Mouse (Mus musculus): ENCODE measurements around the gene Ccnj.

DNA sequence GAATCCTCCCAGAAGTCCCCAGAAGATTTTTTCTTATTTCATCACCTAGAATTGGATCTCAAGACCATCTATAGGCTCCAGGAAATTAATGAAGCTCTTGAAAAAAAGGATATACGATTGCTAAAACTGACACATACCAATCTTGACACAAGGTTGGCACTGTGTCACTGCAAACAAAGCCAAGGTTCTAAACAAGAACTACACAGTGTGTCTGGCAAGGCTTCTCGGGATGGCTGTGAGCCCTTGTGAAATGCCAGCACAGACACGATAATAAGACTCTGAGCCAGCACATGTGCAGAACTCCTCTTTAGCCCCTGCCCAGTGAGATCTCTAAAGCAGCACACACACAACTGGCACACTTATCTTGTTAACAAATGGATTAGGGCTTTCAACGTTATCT, 28.5 kb downstream of the Ccnj start:
- no peak for TF ChIP-seq CTCF (IDR thresholded peaks at IDR 0.05; ENCODE audit: low read depth, low read length)
- TF ChIP-seq POLR2A (IDR thresholded peaks at IDR 0.05; ENCODE audit: extremely low read depth, insufficient read depth, low read length): no peak
